Mouse (Mus musculus) brain, embryonic 18.5 days (tissue): ENCODE measurements around the gene Egr4.

Experiments used
- DNase-seq: peaks from one replicate; pipeline ENCODE4 v3.0.0-alpha.2; 2012; ENCODE audit warnings: low read depth, low spot score

Gene Egr4

DNA sequence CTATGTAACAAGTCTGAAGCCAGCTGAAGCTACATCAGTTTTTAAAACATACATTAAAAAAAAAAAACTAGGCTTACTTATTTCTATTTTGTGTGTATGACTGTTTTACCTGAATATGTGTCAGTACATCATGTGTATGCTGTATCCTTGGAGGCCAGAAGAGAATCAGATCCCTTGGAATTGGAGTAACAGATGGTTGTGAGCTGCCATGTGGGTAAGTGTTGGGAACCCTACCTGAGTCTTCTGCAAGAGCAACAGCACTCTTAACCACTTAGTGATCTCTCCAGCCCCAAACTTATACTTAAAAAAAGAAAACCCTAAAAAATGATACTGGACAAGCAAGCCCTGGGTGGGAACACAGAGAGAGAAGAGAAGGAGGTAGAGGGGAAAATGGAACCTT, 16.4 kb downstream of the Egr4 start:
- no peak for DNase-seq

DNA sequence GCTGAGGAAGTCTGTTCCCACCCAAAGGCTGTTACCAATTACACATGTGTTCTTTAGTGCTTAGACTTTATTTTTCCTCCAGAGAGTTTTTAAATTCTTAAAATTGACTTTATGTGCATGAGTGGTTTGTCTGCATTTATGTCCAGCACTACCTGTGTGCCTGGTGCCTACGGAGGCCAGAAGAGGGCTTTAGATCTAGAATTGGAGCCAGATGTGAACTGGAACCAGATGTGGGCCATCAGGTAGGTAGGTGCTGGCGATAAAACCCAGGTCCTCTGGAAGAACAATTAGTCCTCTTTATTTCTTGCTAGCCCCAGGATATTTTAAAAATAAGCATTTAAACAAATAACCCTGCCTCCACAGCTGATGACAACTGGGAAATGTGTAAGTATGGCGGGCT, 21.8 kb downstream of the Egr4 start:
- DNase-seq: no peak

DNA sequence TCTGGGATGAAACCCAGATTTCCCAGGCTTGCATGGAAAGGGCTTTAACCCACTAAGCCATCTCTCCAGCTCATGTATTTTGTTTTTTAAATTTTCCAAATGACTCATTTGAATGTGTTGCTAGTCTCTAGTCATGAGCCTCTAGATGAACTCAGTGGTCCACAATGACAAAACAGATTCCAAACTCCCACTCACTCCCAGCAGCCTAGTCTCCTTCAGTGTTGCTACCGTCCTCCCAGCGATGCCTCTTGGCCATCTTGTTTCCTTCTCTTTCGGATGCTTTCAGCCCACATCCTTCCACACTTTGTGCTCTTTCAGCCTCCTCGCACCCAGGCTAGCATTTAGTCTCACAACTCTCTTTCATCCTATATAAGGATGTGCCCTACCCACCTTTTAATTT, 23.1 kb downstream of the Egr4 start:
- no peak for DNase-seq

DNA sequence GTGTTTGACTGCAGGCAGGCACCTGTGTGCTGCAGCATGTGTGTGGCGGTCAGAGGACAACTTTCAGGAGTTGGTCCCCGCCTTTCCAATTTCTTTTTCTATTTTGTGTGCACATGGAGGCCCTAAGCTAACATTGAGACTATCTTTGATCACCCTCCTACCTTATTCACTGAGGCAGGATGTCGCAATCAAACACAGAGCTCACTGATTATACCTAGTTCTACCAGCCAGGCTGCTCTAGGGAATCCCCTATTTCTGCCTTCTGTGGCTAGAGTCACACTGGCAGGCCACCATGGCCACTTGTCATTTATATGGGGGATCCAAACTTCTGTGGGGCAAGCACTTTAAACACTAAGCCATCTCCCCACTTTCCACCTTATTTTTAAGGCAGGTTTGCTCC, 23.7 kb downstream of the Egr4 start:
- DNase-seq: no peak

DNA sequence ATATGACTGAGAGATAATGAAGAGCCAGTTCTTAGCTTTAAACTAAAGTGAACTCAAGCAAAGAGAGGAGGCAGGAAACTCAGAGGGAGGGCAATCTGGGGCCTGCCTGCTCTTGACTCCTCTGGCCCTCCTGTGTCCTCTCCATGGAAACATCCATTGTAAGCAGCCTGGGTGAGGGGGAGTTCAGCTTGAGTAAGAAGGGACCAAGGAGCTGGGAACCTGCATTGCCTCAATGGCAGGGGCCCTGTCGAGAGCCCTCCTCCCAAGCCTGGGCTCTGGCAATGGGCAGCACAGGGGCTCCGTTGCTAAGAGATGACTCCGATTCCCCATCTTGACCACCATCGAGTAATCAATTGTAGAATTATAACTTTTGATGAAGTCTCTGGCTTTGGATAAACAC, 24.9 kb downstream of the Egr4 start:
- no peak for DNase-seq

DNA sequence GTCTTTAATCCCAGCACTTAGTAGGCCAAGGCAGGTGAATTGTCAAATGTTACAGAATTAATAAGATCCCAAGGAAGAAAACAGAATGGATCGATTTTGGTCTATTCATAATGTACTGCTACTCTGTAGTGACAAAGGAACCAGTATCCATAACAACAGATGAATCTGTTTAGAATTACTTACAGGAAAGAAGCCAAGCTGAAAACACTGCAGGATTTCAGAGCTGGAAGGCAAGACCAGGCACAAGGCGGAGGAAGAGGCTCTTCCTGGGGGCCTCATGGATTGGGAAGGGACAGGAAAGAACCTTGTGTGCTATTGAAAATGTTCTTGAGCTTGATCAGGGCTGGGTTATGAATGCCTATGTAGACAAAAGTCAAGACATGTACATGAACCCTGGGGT, 27.7 kb downstream of the Egr4 start:
- no peak for DNase-seq

DNA sequence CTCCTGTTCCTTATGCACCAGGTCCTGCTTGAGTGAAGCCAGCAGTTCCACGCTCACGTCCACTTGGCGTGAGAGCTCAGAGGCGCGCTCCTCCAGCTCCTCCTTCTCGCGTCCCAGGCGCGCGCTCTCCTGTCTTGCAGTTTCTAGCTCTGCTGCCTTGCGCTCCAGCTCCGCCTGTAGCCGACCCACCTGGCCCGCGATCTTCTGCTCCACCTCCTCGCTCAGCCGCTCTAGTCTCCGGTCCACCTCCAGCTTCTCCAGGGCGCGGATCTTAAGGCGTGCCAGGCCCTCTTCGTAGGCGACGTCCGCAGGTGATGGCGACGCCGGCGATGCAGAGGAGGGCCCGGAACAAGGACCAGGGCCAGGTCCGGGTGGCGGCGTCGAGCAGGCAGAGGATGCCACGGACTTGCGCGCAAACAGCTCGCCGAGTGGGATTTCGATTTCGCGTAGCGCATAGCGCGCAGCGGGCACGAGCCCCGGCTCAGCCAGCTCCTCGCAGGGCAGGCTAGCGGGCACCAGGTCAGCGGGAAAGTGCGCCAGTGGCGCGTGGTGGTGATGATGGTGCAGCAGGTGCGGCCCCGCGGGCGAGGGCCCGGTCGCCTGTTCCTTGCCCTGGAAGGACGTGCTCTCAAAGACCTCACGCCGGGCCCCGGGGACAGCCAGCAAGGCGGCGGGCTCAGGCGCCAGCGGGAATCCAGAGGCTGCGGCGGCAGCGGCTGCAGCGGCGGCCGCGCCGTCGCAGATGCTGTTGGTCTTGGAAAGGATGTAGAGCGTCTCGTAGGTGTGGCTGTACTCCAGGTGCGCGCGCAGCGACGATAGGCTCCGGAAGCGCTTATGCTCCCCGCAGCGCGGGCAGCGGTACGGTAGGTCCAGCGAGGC, 29.3 kb downstream of the Egr4 start:
- DNase-seq: no peak

DNA sequence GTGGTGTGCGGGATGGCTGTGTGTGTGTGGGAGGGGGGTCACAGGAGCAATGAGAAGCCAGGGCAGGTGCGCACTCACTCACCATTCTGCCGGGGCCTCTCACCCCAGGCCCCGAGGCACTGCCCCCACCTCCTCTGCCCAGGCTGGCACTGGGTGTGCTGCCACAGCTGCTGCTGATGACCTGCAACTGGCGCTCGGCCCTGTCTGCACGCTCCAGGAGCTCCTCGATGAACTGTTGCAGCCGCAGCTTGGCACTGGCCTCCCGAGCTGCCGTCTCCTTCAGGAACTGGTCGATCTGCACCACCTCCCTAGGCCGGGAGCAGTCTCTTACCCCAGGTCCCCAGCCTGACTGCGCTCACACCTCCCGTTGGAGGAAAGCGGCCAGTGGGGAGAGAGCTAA, 32.7 kb downstream of the Egr4 start:
- no peak for DNase-seq

DNA sequence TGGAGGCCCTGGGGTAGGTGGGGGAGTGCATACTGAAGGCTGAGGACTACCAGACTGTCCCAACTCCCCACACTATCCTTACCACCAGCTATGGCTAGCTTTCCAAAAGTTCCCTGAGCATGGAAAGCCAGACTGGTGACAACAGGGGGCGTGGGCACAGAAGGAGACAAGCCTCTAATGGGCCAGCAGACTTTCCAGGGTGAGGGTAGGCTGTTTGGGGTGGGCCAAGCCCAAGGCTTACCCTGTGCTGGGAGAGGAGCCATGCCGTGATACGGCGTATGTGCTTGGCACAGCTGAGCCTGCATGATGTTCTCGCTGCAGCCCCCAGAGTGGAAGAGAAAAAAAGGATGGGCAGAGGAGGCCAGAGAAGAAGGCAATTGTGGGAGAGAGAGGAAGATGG, 33.4 kb downstream of the Egr4 start:
- no peak for DNase-seq

DNA sequence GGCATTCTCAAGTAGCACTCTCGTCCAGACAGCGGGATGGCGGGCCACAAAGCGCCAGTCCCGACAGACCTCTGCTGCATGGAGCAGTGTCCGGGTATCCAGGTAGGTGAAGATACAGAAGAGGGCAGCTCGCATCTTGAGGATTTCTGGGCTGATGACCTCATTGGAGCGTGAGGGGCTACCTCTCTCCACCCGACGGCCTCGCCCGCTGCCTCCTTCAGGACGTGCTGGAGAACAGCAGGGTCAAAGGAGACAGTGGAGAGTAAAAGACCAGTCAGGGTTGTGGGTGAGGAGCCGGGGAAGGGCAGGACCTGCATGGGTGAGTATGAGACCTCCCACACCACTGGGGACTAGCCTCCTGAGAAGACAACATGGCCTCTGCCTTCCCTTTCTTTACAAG, 35.0 kb downstream of the Egr4 start:
- no peak for DNase-seq

DNA sequence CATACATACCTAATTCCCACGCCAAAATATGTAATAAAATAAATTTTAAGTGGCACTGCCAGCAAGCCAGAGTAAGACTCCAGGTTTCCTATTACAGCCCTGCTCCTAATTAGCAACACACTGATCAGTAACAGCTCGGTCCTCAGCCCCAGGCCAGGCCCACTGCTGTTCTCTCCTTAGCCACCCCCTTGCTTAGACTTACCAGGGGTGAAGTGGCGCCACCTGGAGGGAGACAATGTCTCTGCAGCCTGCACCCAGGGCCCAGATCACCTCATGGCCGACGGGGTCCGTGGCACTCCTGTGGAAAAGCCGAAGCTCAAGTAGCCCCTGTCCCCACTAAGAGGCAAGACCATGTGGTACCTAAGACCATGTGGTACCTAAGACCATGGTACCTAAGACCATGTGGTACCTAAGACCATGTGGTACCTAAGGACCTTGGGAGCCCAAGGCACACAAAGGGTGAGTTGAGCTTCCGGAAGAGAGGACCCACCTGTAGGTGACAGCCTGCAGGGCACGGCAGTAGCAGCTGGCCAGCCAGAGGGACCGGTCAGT, 35.9 kb downstream of the Egr4 start:
- DNase-seq: no peak

DNA sequence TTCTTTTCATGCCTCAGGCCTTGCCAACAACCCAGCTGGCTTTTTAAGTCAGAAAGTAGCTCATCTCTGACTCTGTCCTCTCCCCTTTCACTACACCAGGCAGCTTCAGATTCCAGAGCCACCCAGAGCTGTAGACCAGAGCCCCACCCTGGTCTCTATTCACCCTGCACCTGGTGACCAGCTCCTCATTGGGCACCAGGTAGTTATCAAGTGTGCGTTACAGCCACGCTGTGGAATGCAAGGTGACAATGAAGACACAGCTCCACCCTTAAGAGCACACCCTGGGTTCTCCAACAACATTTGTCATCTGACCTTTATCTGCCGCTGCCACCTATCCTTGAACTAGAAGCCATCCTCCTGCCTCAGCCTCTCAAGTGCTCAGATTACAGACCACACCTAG, 37.8 kb downstream of the Egr4 start:
- DNase-seq: no peak

DNA sequence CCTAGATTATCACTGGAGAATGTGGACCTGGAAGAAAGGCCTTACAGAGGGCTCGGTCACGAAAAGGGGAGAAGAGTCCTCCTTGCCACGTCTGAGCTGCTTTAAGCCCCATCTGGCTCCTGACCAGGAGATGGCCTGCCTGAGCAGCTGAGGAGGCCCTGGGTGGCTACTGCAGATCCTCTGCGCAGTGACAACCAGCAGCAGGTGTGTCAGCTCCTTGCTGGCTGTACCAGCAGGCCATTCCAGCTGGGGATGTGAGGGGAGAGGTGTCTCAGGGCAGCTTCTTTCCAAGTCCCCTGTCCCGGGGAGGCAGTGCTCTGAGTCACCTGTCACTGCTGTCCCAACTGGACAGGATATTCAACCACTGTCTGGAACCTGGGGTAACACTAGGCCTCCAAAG, 40.8 kb downstream of the Egr4 start:
- no peak for DNase-seq

DNA sequence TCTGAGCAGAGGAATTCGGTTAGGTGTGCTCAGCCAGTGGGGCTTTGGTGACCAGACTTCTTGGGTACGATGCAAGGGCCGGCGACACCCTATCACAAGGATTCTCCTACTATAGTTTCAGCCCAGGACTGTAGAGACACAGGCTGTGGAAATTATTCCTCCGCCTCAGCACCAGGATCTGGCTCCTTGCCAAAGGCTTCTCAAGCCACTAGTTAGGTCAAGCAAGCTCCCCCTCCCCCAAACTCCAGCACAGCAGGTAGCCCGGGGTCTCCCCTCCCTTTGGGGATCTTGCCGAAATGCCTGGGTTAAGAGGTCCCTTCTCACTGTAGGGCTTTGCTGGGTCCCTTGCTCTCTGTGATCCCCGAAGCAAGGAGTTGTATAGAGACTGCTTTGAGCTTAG, 41.4 kb downstream of the Egr4 start:
- DNase-seq: no peak

DNA sequence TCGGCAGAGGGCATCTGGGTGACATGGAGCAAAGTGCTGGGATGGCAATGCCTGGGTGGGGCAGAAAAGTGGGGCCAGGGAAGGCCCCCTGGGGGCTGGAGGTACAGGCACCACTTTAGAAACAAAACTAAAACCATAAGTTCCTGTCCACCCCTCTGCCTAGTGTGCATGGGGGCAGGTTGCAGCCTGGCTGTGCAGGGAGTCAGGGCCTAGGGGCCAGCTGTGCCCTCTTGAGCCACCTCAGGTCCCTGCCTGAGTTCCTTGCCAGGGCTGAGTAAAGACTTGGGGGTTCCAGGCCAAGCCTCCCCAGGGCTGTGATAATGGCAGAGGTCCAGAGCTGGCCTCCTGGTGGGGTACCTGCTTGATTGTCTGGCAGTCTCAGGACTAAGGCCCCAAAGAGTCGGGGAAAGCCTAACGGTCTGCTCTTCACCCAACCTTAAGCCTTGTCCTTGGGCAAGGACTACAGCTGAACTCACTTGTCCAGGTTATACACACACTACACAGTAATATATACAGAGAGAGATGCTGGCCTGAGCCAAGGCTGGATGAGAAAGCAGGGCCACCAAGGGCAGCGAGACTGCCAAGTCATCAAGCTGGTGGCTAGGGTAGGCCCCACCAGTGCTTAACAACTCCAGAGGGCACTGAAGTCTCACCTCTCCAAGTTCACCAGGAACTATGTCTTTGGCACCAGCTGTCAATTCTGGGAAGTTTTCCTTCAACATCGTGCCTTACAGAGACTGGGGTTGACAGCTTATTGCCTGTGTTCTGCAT, 43.5 kb downstream of the Egr4 start:
- DNase-seq: no peak

DNA sequence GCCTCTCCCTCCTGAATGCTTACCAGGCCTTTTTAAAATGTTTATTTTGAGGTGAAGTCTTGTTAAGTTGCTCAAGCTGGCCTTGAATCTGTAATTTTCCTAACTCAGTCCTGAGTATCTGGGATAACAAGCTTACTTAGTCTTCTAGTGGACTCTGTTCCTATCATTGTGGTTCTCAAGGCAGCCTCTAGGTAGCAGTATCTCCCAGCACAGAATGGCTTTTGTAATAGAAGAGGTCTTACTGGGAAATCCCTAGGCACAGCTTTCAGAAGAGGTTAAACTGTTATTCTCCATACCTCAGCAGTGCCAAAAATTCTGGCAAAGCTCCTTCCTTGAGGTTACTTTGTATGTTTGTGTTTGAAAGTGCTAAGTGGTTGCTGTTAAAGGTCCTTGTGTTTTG, 48.0 kb downstream of the Egr4 start:
- no peak for DNase-seq
